Mouse (Mus musculus): ENCODE measurements around the gene Ltbp2. TPM values are rescaled to one million over a fixed set of nuclear protein-coding genes. Genes with fewer than 3 reads are reported as not detected.

Ltbp2 gene
- polyA plus RNA-seq, 1 experiment: 8.1 TPM

- TF ChIP-seq CTCF (IDR thresholded peaks at IDR 0.05; ENCODE audit: extremely low read depth, insufficient read length, insufficient replicate concordance, low read depth, low read length) (no peak), POLR2A (IDR thresholded peaks at IDR 0.05; ENCODE audit: low read depth, low read length) (no peak)
- H3K4me3 ChIP-seq (ENCODE audit: low read depth, low read length): no peak overlapping the region
- H3K27ac ChIP-seq (ENCODE audit: insufficient read depth, low read depth, low read length): no peak overlapping the region
- no peaks in the 10 kb centered on the region for H3K27me3 ChIP-seq (ENCODE audit: control insufficient read depth, insufficient read depth, low read length)
- H3K4me1 ChIP-seq (ENCODE audit: control insufficient read depth, insufficient read depth, insufficient read length, low read length): no peaks in the 10 kb centered on the region
- no peaks in the 10 kb centered on the region for H3K36me3 ChIP-seq (ENCODE audit: control insufficient read depth, insufficient read depth, low read length)
- WGBS: 71% methylated on average over 4 of the region's 4 CpGs
Measured at GRCm38 (mm10) chr12:84839965-84840364, 36.4 kb downstream of the Ltbp2 start.

GRCm38 (mm10) chr12:84835626-84836025 lies 40.7 kb downstream of the Ltbp2 start:
- WGBS: 73% methylated on average over 5 of the region's 5 CpGs
- Histone ChIP-seq H3K4me3 (ENCODE audit: low read depth, low read length) (no peak overlapping the region), H3K36me3 (ENCODE audit: control insufficient read depth, insufficient read depth, low read length) (no peaks in the 10 kb centered on the region), H3K4me1 (ENCODE audit: control insufficient read depth, insufficient read depth, insufficient read length, low read length) (no peaks in the 10 kb centered on the region), H3K27me3 (ENCODE audit: control insufficient read depth, insufficient read depth, low read length) (no peaks in the 10 kb centered on the region), H3K27ac (ENCODE audit: insufficient read depth, low read depth, low read length) (no peak overlapping the region)
- TF ChIP-seq CTCF (IDR thresholded peaks at IDR 0.05; ENCODE audit: extremely low read depth, insufficient read length, insufficient replicate concordance, low read depth, low read length) (no peak), POLR2A (IDR thresholded peaks at IDR 0.05; ENCODE audit: low read depth, low read length) (no peak)

GRCm38 (mm10) chr12:84834773-84835172 lies 41.6 kb downstream of the Ltbp2 start:
- H3K27me3 ChIP-seq (ENCODE audit: control insufficient read depth, insufficient read depth, low read length): no peaks in the 10 kb centered on the region; the same call in 1 of the 2 replicates
- peak overlapping the region; percentile 2; the same call in 1 of the 2 replicates for H3K27ac ChIP-seq (ENCODE audit: insufficient read depth, low read depth, low read length)
- no peak overlapping the region for H3K4me3 ChIP-seq (ENCODE audit: low read depth, low read length)
- WGBS: 84% methylated on average over 4 of the region's 4 CpGs
- no peaks in the 10 kb centered on the region for H3K36me3 ChIP-seq (ENCODE audit: control insufficient read depth, insufficient read depth, low read length)
- no peaks in the 10 kb centered on the region for H3K4me1 ChIP-seq (ENCODE audit: control insufficient read depth, insufficient read depth, insufficient read length, low read length)
- no peak for TF ChIP-seq POLR2A (IDR thresholded peaks at IDR 0.05; ENCODE audit: low read depth, low read length)
- no peak for TF ChIP-seq CTCF (IDR thresholded peaks at IDR 0.05; ENCODE audit: extremely low read depth, insufficient read length, insufficient replicate concordance, low read depth, low read length)

GRCm38 (mm10) chr12:84831648-84832047 lies 44.7 kb downstream of the Ltbp2 start:
- no peak overlapping the region for H3K27ac ChIP-seq (ENCODE audit: insufficient read depth, low read depth, low read length)
- H3K27me3 ChIP-seq (ENCODE audit: control insufficient read depth, insufficient read depth, low read length): peaks cover 3% of the 10 kb centered on the region
- 76% methylated on average over 10 of the region's 10 CpGs for WGBS
- no peaks in the 10 kb centered on the region for H3K36me3 ChIP-seq (ENCODE audit: control insufficient read depth, insufficient read depth, low read length)
- no peak overlapping the region for H3K4me3 ChIP-seq (ENCODE audit: low read depth, low read length)
- TF ChIP-seq CTCF (IDR thresholded peaks at IDR 0.05; ENCODE audit: extremely low read depth, insufficient read length, insufficient replicate concordance, low read depth, low read length) (no peak), POLR2A (IDR thresholded peaks at IDR 0.05; ENCODE audit: low read depth, low read length) (no peak)
- no peaks in the 10 kb centered on the region for H3K4me1 ChIP-seq (ENCODE audit: control insufficient read depth, insufficient read depth, insufficient read length, low read length)

GRCm38 (mm10) chr12:84831141-84831540 lies 45.2 kb downstream of the Ltbp2 start:
- H3K4me3 ChIP-seq (ENCODE audit: low read depth, low read length): no peak overlapping the region
- H3K27me3 ChIP-seq (ENCODE audit: control insufficient read depth, insufficient read depth, low read length): peaks cover 3% of the 10 kb centered on the region
- no peaks in the 10 kb centered on the region for H3K36me3 ChIP-seq (ENCODE audit: control insufficient read depth, insufficient read depth, low read length)
- TF ChIP-seq POLR2A (IDR thresholded peaks at IDR 0.05; ENCODE audit: low read depth, low read length) (no peak), CTCF (IDR thresholded peaks at IDR 0.05; ENCODE audit: extremely low read depth, insufficient read length, insufficient replicate concordance, low read depth, low read length) (no peak)
- WGBS: 48% methylated on average over 5 of the region's 5 CpGs
- H3K4me1 ChIP-seq (ENCODE audit: control insufficient read depth, insufficient read depth, insufficient read length, low read length): no peaks in the 10 kb centered on the region
- no peak overlapping the region for H3K27ac ChIP-seq (ENCODE audit: insufficient read depth, low read depth, low read length)

GRCm38 (mm10) chr12:84830438-84830837 lies 45.9 kb downstream of the Ltbp2 start:
- WGBS: 89% methylated on average over 5 of the region's 5 CpGs
- no peaks in the 10 kb centered on the region for H3K4me1 ChIP-seq (ENCODE audit: control insufficient read depth, insufficient read depth, insufficient read length, low read length)
- TF ChIP-seq CTCF (IDR thresholded peaks at IDR 0.05; ENCODE audit: extremely low read depth, insufficient read length, insufficient replicate concordance, low read depth, low read length) (no peak), POLR2A (IDR thresholded peaks at IDR 0.05; ENCODE audit: low read depth, low read length) (no peak)
- peaks cover 3% of the 10 kb centered on the region for H3K27me3 ChIP-seq (ENCODE audit: control insufficient read depth, insufficient read depth, low read length)
- no peak overlapping the region for H3K27ac ChIP-seq (ENCODE audit: insufficient read depth, low read depth, low read length)
- no peaks in the 10 kb centered on the region for H3K36me3 ChIP-seq (ENCODE audit: control insufficient read depth, insufficient read depth, low read length)
- no peak overlapping the region for H3K4me3 ChIP-seq (ENCODE audit: low read depth, low read length)

- WGBS: 59% methylated on average over 10 of the region's 10 CpGs
- peaks cover 3% of the 10 kb centered on the region for H3K27me3 ChIP-seq (ENCODE audit: control insufficient read depth, insufficient read depth, low read length)
- H3K4me1 ChIP-seq (ENCODE audit: control insufficient read depth, insufficient read depth, insufficient read length, low read length): no peaks in the 10 kb centered on the region
- no peaks in the 10 kb centered on the region for H3K36me3 ChIP-seq (ENCODE audit: control insufficient read depth, insufficient read depth, low read length)
- H3K27ac ChIP-seq (ENCODE audit: insufficient read depth, low read depth, low read length): no peak overlapping the region
- TF ChIP-seq POLR2A (IDR thresholded peaks at IDR 0.05; ENCODE audit: low read depth, low read length) (no peak), CTCF (IDR thresholded peaks at IDR 0.05; ENCODE audit: extremely low read depth, insufficient read length, insufficient replicate concordance, low read depth, low read length) (no peak)
- no peak overlapping the region for H3K4me3 ChIP-seq (ENCODE audit: low read depth, low read length)
Measured at GRCm38 (mm10) chr12:84829913-84830312, 46.4 kb downstream of the Ltbp2 start.

Measured in small intestine, adult 2 months (tissue).